ENCODE assay signal across 27 mouse cellular contexts in genomic region chr17:89521912-89522311, GRCm38 (mm10).
DNase-seq lines count a peak whose midpoint lies in the region; ATAC-seq lines count a peak whose summit lies in the region.
"Had no signal": no experiment of that assay in that cellular context is flagged by ENCODE, and none has a peak within 500 bp of the region (broad histone marks: within the 10 kb centered on the region; RNA-seq: fewer than 3 reads in every experiment).

No protein-coding gene starts in this region.

- DNase-seq in embryo, embryonic 10.5 days (ENCODE audit: low spot score): peak; percentile 5
- DNase-seq in embryo, embryonic 11 days: no peak
- DNase-seq in neural tube, embryonic 11.5 days (ENCODE audit: low spot score): no peak
- DNase-seq in neural tube, embryonic 10.5 days (ENCODE audit: extremely low spot score, low spot score): no peak
- no peak for DNase-seq in heart, adult 18-20 months
- DNase-seq: adrenal gland, adult 8-10 months; adrenal gland, postnatal 25 days; B cell, adult 2 months; cerebellum, adult 11-12 months; cerebellum, adult 8-10 months; cerebellum, postnatal 10 days; cerebellum, postnatal 36 days; gastrocnemius, postnatal 10 days; gastrocnemius, postnatal 36 days; kidney, adult 18-20 months had no signal

- WGBS in forebrain, embryonic 13.5 days: 70% methylated on average over 4 of the region's 4 CpGs
- 66% methylated on average over 4 of the region's 4 CpGs for WGBS in forebrain, embryonic 16.5 days
- WGBS in neural tube, embryonic 11.5 days: 80% methylated on average over 4 of the region's 4 CpGs

- H3K36me3 ChIP-seq in forebrain, embryonic 13.5 days (ENCODE audit: poor library complexity, severe bottlenecking): no peaks in the 10 kb centered on the region
- no peaks in the 10 kb centered on the region for H3K36me3 ChIP-seq in forebrain, embryonic 16.5 days (ENCODE audit: control insufficient read depth, insufficient read depth)
- H3K36me3 ChIP-seq in neural tube, embryonic 11.5 days (ENCODE audit: control insufficient read depth, insufficient read depth, low read length): no peaks in the 10 kb centered on the region
- H3K36me3 ChIP-seq: forebrain, embryonic 10.5 days; G1E had no signal

- no peaks in the 10 kb centered on the region for H3K9me3 ChIP-seq in forebrain, embryonic 13.5 days (replicated peaks)
- no peaks in the 10 kb centered on the region for H3K9me3 ChIP-seq in forebrain, embryonic 16.5 days (ENCODE audit: control insufficient read depth, low read length)
- no peaks in the 10 kb centered on the region for H3K9me3 ChIP-seq in neural tube, embryonic 11.5 days (ENCODE audit: control insufficient read depth, low read length)
- H3K9me3 ChIP-seq: forebrain, embryonic 10.5 days; G1E had no signal

- peak; percentile 33; the same call in 1 of the 2 replicates for ATAC-seq in forebrain, embryonic 13.5 days
- ATAC-seq in forebrain, embryonic 16.5 days: no peak
- ATAC-seq in neural tube, embryonic 11.5 days (ENCODE audit: insufficient read depth, low FRiP score, low TSS enrichment): 0 out of 2 replicates have a peak, but pooled peaks have one; percentile 24
- ATAC-seq: activated CD4-positive, CD25-positive, alpha-beta regulatory T cell, adult 4 months; hindbrain, postnatal 0 days; inflammation-experienced regulatory T-cells, adult 6 months; intestine, embryonic 16.5 days; Patski had no signal

- H3K9ac ChIP-seq in forebrain, embryonic 13.5 days: no peak overlapping the region
- H3K9ac ChIP-seq in forebrain, embryonic 16.5 days (replicated peaks; ENCODE audit: low read depth, low read length): no peak overlapping the region
- H3K9ac ChIP-seq in neural tube, embryonic 11.5 days (ENCODE audit: low read length): no peak overlapping the region
- H3K9ac ChIP-seq: hindbrain, embryonic 14.5 days had no signal

- no peak overlapping the region for H3K4me2 ChIP-seq in forebrain, embryonic 13.5 days
- no peak overlapping the region for H3K4me2 ChIP-seq in forebrain, embryonic 16.5 days (ENCODE audit: low read length)
- no peak overlapping the region for H3K4me2 ChIP-seq in neural tube, embryonic 11.5 days (ENCODE audit: low read depth)
- H3K4me2 ChIP-seq: heart, embryonic 11.5 days; hindbrain, embryonic 14.5 days had no signal

- no peaks in the 10 kb centered on the region for H3K4me1 ChIP-seq in forebrain, embryonic 13.5 days
- H3K4me1 ChIP-seq in forebrain, embryonic 16.5 days (replicated peaks; ENCODE audit: control insufficient read depth, insufficient read depth, low read length): no peaks in the 10 kb centered on the region; the same call in 1 of the 2 replicates
- no peaks in the 10 kb centered on the region for H3K4me1 ChIP-seq in neural tube, embryonic 11.5 days (ENCODE audit: control insufficient read depth, insufficient read depth, low read length)

- H3K4me3 ChIP-seq in forebrain, embryonic 13.5 days: no peak overlapping the region
- H3K4me3 ChIP-seq in forebrain, embryonic 16.5 days (replicated peaks; ENCODE audit: low read length): no peak overlapping the region
- H3K4me3 ChIP-seq in neural tube, embryonic 11.5 days (ENCODE audit: low read depth, low read length): no peak overlapping the region
- H3K4me3 ChIP-seq: forebrain, embryonic 10.5 days had no signal

- H3K27me3 ChIP-seq in forebrain, embryonic 13.5 days: no peaks in the 10 kb centered on the region
- H3K27me3 ChIP-seq in forebrain, embryonic 16.5 days (replicated peaks; ENCODE audit: control insufficient read depth, insufficient read depth, low read length): no peaks in the 10 kb centered on the region
- H3K27me3 ChIP-seq in neural tube, embryonic 11.5 days (ENCODE audit: control insufficient read depth, insufficient read depth, low read length): no peaks in the 10 kb centered on the region
- H3K27me3 ChIP-seq: CH12.LX, Patski had no signal

- no peak overlapping the region for H3K27ac ChIP-seq in forebrain, embryonic 13.5 days
- no peak overlapping the region for H3K27ac ChIP-seq in forebrain, embryonic 16.5 days (ENCODE audit: low read length)
- no peak overlapping the region for H3K27ac ChIP-seq in neural tube, embryonic 11.5 days (ENCODE audit: low read depth, low read length)
- H3K27ac ChIP-seq: forebrain, embryonic 10.5 days; hindbrain, embryonic 14.5 days; hindbrain, postnatal 0 days had no signal
